Mouse (Mus musculus): ENCODE data around the gene Tnfrsf14.

Tnfrsf14 gene

DNA sequence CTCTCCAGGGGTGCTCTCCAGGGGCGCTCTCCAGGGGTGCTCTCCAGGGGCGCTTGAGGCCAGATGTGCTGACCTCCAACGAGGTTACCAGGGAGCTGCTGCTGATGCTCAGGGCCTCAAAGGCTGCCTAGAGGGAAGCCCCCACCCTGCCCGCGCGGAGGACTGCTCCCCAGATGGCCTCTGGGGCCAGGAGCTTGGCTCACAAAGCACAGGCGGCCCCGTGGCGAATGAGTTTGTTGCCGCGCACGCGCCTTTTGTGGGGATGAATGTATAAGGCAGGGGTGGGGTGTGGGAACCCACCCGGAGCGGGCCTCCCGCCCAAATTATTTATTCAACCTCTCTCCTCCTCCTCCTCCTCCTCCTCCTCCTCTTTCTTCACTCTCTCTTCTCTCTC lies 21.2 kb upstream of the Tnfrsf14 start:
- in situ Hi-C loops (cut with MboI, MseI), result no loop called here

- in situ Hi-C loops (cut with MboI, MseI), result no loop called here
Observed at GRCm38 (mm10) chr4:154948940-154949588, 20.7 kb upstream of the Tnfrsf14 start.

DNA sequence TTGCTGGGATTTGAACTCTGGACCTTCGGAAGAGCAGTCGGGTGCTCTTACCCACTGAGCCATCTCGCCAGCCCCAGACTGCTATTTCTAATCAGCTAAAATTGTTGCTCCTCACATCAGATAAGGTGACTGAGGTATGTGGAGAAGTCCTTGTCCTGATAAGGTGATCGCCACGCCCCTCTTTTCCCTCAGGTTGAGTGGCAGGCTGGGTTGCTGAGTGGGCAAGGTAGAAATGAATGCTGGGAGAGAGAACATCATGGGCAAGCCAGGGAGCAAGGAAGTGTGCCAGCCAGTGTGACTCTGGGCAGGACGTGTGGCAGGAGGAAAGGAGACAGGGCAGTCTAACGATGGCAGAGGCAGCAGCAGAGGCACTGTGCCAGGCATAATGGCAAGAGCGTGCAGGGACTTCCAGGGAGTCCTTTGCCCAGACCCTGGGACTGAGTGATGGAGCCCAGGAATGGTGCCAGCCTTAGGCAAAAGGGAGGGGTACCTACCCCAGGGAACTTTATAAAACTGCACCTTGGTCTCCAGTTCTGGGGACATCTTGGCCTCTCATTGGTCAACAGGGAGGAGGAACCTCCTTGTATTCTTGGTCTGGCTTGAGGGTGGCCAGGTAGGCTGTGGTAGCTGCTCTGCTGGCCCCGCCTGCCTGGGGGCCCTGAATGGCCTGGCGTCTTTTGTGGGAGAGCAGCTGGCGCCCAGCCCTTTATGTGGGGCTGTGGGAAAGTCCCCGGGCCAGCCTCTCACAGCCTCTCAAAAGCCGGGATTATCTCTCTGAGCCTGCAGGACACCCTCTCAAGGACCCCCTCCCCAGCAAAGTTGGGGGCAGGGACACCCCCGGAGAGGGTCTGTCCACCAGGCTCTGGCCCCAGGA lies 19.9 kb upstream of the Tnfrsf14 start:
- in situ Hi-C loops (cut with MboI, MseI), result no loop called here

GRCm38 (mm10) chr4:154946319-154946718 lies 18.0 kb upstream of the Tnfrsf14 start:
- in situ Hi-C loops (cut with MboI, MseI), result no loop called here

GRCm38 (mm10) chr4:154944121-154944590 lies 15.8 kb upstream of the Tnfrsf14 start:
- in situ Hi-C loops (cut with MboI, MseI), result loop anchor here (5.0 kb wide), 1 partner anchor 62 kb away; no protein-coding TSS in a partner anchor

- in situ Hi-C loops (cut with MboI, MseI), result loop anchor here (5.0 kb wide), 1 partner anchor 61 kb away; no protein-coding TSS in a partner anchor
Observed at GRCm38 (mm10) chr4:154943323-154944039, 15.1 kb upstream of the Tnfrsf14 start.

GRCm38 (mm10) chr4:154942632-154943322 lies 14.4 kb upstream of the Tnfrsf14 start:
- in situ Hi-C loops (cut with MboI, MseI), result loop anchor here (5.0 kb wide), 1 partner anchor 60 kb away; no protein-coding TSS in a partner anchor

GRCm38 (mm10) chr4:154941831-154942230 lies 13.5 kb upstream of the Tnfrsf14 start:
- in situ Hi-C loops (cut with MboI, MseI), result loop anchor here (5.0 kb wide), 1 partner anchor 60 kb away; no protein-coding TSS in a partner anchor

- in situ Hi-C loops (cut with MboI, MseI), result loop anchor here (5.0 kb wide), 1 partner anchor 58 kb away; no protein-coding TSS in a partner anchor
Observed at GRCm38 (mm10) chr4:154940156-154940555, 11.8 kb upstream of the Tnfrsf14 start.

DNA sequence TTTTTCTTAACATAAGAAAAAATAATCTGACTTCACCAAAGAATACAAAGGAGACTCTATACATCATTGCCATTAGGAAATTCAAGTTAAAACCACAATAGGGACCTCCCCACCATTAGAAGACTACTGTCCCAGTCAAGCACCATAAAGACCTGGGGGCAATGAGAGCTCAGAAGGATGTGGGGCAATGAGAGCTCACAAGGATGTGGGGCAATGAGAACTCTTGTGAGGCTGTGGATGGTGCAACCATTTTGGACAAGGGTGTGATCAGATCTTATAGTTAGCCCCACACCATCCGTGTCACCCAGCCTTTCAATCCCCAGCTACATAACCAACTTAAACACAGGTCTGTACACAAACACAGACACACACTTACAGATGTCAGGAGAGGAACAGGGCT lies 9.4 kb upstream of the Tnfrsf14 start:
- in situ Hi-C loops (cut with MboI, MseI), result no loop called here

GRCm38 (mm10) chr4:154936542-154937255 lies 8.3 kb upstream of the Tnfrsf14 start:
- in situ Hi-C loops (cut with MboI, MseI), result no loop called here

GRCm38 (mm10) chr4:154935788-154936187 lies 7.4 kb upstream of the Tnfrsf14 start:
- in situ Hi-C loops (cut with MboI, MseI), result no loop called here

DNA sequence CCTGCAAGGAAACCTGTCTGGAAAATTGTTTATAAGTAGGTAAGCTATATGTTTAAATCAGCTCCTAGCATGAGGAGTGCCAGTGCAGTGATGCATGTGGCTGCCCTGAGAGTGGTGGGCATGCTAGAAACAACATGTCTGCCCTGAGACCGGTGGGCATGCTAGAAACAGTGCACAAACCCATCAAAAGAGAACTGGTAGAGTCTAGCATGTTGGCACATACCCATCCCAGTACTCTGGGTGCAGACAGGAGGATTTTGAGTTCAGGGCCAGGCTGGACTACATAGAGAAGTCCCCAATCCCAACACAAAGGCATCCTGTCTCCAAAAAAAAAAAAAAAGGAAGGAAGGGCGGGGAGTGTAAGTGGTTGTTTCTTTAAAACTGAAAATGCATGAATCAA lies 6.4 kb upstream of the Tnfrsf14 start:
- in situ Hi-C loops (cut with MboI, MseI), result no loop called here

GRCm38 (mm10) chr4:154933306-154933907 lies 5.0 kb upstream of the Tnfrsf14 start:
- in situ Hi-C loops (cut with MboI, MseI), result no loop called here

GRCm38 (mm10) chr4:154929088-154929660 lies 811 bp upstream of the Tnfrsf14 start:
- in situ Hi-C loops (cut with MboI, MseI), result loop anchor here (10.0 kb wide), 1 partner anchor 556 kb away; no protein-coding TSS in a partner anchor

DNA sequence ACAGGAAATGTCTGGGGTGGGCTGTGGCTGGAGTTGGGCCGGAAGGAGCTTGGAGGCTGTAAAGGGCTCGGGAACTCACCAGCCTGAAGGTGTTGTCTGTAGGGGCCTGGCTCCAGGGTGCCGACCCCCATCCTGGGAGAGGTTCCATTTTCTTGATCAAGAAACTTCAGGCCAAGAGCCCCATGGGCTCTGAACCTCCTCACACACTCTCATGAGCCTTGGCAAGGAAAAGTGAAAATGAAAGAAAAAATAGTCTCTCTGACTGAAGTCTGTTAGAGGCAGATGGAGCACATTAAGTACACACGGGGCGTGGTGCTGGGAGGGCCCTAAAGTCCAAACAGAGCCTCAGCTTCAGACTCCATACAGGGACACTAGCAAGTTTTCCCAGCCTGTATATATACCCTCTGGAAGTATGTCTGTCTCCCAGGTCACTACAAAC lies 445 bp downstream of the Tnfrsf14 start:
- in situ Hi-C loops (cut with MboI, MseI), result loop anchor here (10.0 kb wide), 1 partner anchor 557 kb away; no protein-coding TSS in a partner anchor

DNA sequence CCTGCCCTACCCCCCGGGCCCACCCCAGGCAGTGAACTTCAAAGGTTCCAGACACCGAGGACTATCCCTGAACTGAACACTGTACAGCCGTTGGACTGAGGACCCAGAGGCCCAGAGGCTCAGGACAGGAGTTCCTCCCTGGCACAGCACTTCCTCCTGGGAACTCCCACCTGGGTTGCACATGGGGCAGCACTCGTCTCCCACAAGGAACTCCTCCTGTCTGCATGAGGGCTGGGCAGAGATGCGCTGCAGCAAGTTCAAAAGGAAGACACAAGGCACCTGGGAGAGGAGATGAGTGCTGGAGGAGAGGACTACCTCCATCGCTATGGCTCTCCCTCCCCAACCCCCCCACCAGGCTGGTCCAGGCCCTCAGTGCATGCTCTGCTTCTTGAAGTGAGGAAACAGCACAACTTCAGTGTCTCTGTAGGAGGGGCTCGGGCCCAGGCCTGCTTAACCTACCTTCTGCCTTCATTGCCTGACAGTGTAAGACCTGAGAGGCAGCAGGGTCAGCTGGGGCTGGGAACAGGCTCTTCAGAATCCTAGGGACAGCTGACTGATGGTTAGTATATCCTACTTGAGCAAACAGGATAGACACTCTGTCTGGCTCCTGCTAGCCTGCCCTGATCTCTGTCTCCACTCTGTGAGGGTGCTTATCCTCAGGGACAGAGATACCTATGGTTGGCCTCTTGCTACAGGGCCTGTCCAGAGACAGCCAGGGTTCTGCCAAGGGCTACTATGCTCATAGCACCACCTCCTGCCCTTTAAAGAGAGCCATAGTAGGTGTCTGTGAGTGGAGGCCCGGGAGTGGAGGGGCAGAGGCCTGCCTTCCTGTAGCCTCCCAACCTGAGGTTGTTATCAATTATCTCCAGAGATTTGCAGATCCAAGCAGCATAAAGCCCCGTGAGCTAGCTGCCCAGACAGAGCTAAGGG lies 1.1 kb downstream of the Tnfrsf14 start:
- in situ Hi-C loops (cut with MboI, MseI), result loop anchor here (10.0 kb wide), 1 partner anchor 558 kb away; no protein-coding TSS in a partner anchor

GRCm38 (mm10) chr4:154925413-154925812 lies 3.0 kb downstream of the Tnfrsf14 start:
- in situ Hi-C loops (cut with MboI, MseI), result loop anchor here (10.0 kb wide), 1 partner anchor 559 kb away; no protein-coding TSS in a partner anchor
